Mouse (Mus musculus) forebrain, embryonic 14.5 days (tissue): ENCODE measurements around the gene Hnrnpab. TPM values are rescaled to one million over a fixed set of nuclear protein-coding genes. Genes with fewer than 3 reads are reported as not detected.

Experiments
- ATAC-seq: fragments of 200-750 bp; cut with Nextera tagmentation; 2 replicates; pipeline ENCODE4 v1.8.0; 2017; ENCODE audit warnings: mild to moderate bottlenecking, moderate library complexity
- DNase-seq: peaks from one replicate; pipeline ENCODE4 v3.0.0-alpha.2; 2015; ENCODE audit warnings: low spot score
- H3K27ac ChIP-seq: fragments of 300-500 bp; sonication (generic); 2 replicates; pipeline ENCODE4 v1.5.1; 2014; ENCODE audit warnings: low read depth, mild to moderate bottlenecking, control low read depth, low read length, moderate library complexity
- H3K27me3 ChIP-seq: fragments of 300-500 bp; sonication (generic); replicated peaks from 2 replicates; pipeline ENCODE4 v1.6.1; 2014; ENCODE audit warnings: low read length, control low read depth, mixed read lengths; ENCODE audit not compliant: control insufficient read depth, insufficient read depth
- H3K36me3 ChIP-seq: fragments of 300-500 bp; sonication (generic); 2 replicates; pipeline ENCODE4 v1.6.1; 2014; ENCODE audit warnings: low read length, control low read depth; ENCODE audit not compliant: control insufficient read depth, insufficient read depth
- H3K4me1 ChIP-seq: fragments of 300-500 bp; sonication (generic); 2 replicates; pipeline ENCODE4 v1.6.1; 2014; ENCODE audit warnings: antibody characterized with exemption, low read length, control low read depth; ENCODE audit not compliant: control insufficient read depth, insufficient read depth
- H3K4me2 ChIP-seq: fragments of 300-500 bp; sonication (generic); 2 replicates; pipeline ENCODE4 v1.6.1; 2014; ENCODE audit warnings: mild to moderate bottlenecking, control low read depth, low read length
- H3K4me3 ChIP-seq: fragments of 300-500 bp; sonication (generic); 2 replicates; pipeline ENCODE4 v1.5.1; 2014; ENCODE audit warnings: low read depth, low read length, control low read depth
- H3K9ac ChIP-seq: fragments of 300-500 bp; sonication (generic); 2 replicates; pipeline ENCODE4 v1.6.1; 2014; ENCODE audit warnings: mild to moderate bottlenecking, low read length, control low read depth, moderate library complexity
- H3K9me3 ChIP-seq: fragments of 300-500 bp; sonication (generic); replicated peaks from 2 replicates; pipeline ENCODE4 v1.6.1; 2016; ENCODE audit warnings: low read length, control low read depth, mixed read lengths; ENCODE audit not compliant: control insufficient read depth
- WGBS: fragments of 180-500 bp; shearing (Covaris S2); extraction: QIAGEN DNeasy Blood & Tissue Kit; methylation state at CpG from one replicate; pipeline ENCODE4 v1.1.7; 2014; 5-methylcytosine and 5-hydroxymethylcytosine counted together
- polyA plus RNA-seq: library from polyadenylated mRNA; unstranded; fragments of >200 nt; fragmentation: Nextera tagmentation; extraction: Ambion mirVana; gene quantifications from 2 replicates; pipeline ENCODE4 v1.2.1, GENCODE M21; 2014

Hnrnpab gene
- 545 and 644 TPM in 2 replicates for polyA plus RNA-seq

DNA sequence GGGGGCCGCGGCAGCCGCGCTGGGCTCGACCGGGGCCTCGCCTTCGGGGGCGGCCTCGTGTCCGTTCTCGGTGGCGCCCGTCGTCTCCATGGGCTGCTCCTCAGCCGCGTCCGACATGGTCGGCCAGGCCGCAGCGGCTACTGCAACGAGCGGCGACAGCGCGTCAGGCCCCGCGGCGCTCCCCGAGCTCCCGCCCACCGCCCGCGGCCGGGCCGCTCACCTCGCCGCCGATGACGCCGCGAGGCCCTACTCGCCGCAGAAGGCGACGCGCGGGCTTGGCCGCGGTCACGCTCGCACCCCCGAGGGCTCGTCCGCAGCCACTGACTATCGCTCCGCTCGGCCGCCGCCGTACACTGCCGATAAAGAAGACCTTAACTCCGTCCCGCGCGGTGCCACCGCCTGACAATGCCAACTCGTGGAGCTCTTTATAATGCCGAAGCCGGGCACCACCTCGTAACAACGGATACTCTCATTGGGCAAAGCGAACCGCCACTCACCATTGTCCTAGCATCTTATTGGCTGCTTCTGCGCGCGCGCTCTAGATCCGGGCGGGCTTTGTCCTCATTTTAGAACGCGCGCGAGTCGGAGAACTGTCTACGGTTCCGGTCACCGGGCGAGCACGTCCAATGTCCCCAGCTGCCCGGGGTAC lies at the start of gene Hnrnpab:
Gene Hnrnpab, minus strand, starts transcription at position 401 of the 649 bp plus-strand sequence.
- H3K4me1 ChIP-seq, result peaks cover 27% of the 10 kb centered on the region
- under 1% methylated on average over 90 of the region's 91 CpGs for WGBS
- DNase-seq (peak; percentile 99), ATAC-seq (peak; percentile 97)
- H3K4me2 ChIP-seq, result peak within 1 kb of the TSS; percentile 95
- H3K4me3 ChIP-seq, result peak within 1 kb of the TSS; percentile 98
- H3K9me3 ChIP-seq, result no peaks in the 10 kb centered on the region
- peak within 1 kb of the TSS; percentile 100 for H3K9ac ChIP-seq
- peaks cover 41% of the 10 kb centered on the region for H3K36me3 ChIP-seq
- H3K27ac ChIP-seq, result peak within 1 kb of the TSS; percentile 94
- H3K27me3 ChIP-seq, result no peaks in the 10 kb centered on the region

DNA sequence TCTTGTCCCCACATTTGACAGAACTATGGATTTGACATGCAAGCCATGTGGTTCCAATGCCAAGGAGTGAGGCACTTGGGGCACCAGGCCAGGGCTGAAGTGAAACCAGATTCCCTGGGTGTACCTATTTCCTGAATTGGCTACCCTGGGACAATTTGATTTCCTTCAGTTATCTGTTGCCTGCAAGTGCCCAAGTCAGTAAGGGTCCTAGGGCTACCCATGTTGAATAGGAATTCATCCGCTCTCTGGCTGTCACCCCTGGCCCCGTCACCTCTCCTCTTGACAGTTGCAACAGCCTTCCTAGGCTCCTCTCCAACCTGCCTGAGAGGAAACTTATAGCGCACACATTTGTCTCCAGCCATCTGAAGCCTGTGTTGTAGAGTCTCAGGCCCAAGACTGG lies 48.2 kb upstream of the Hnrnpab start:
- H3K36me3 ChIP-seq, result no peaks in the 10 kb centered on the region
- H3K4me2 ChIP-seq, result no peak overlapping the region
- H3K4me1 ChIP-seq, result peaks cover 3% of the 10 kb centered on the region; the same call in 1 of the 2 replicates
- no peak overlapping the region for H3K9ac ChIP-seq
- peaks cover 10% of the 10 kb centered on the region for H3K27me3 ChIP-seq
- DNase-seq (no peak), ATAC-seq (no peak)
- WGBS, result 87% methylated on average over 3 of the region's 3 CpGs
- no peaks in the 10 kb centered on the region for H3K9me3 ChIP-seq
- H3K4me3 ChIP-seq, result no peak overlapping the region
- H3K27ac ChIP-seq, result no peak overlapping the region

DNA sequence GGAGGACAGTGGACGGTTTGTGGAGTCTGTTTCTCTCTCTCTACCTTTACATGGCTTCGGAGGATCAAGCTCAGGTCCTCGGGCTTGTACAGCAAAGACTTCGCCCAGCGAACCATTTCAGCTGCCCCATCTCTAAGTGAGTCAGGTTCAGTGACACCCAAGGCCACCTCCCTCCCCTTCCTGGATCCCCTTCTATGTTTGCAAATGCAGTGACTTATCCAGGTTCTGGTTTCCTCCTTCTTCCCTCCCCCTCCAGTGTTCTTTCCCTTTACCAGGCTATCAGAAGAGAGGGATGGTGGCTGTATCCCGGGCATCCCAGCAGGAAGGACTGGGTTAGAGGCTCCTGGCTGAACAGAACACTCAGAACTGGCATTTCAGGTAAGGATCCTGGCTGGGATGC lies 47.1 kb upstream of the Hnrnpab start:
- Histone ChIP-seq H3K27me3 (peaks cover 13% of the 10 kb centered on the region), H3K4me2 (no peak overlapping the region), H3K9ac (no peak overlapping the region), H3K36me3 (no peaks in the 10 kb centered on the region), H3K9me3 (no peaks in the 10 kb centered on the region), H3K27ac (no peak overlapping the region), H3K4me1 (peaks cover 3% of the 10 kb centered on the region; the same call in 1 of the 2 replicates), H3K4me3 (no peak overlapping the region)
- no peak for DNase-seq
- 87% methylated on average over 6 of the region's 6 CpGs for WGBS
- ATAC-seq, result no peak

DNA sequence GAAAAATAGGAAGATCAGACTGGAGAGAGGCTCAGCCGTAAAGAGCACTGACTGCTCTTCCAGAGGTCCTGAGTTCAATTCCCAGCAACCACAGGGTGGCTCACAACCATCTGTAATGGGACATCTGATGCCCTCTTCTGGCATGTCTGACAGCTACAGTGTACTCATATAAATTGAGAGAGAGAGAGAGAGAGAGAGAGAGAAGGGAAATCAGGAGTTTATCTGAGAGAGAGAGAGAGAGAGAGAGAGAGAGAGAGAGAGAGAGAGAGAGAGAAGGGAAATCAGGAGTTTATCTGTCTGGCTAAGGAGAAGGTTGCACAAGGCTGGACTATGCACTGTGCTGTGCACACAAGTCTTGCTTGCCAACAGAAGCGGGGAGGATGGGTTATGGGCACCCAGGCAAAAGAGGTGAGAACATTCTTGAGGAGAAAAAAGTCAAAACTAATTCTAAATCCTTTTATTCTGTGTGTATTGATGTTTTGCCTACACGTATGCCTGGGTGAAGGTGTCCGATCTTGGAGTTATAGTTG lies 46.3 kb upstream of the Hnrnpab start:
- Histone ChIP-seq H3K4me2 (no peak overlapping the region), H3K36me3 (no peaks in the 10 kb centered on the region), H3K27me3 (peaks cover 13% of the 10 kb centered on the region), H3K9me3 (no peaks in the 10 kb centered on the region), H3K9ac (no peak overlapping the region), H3K4me3 (no peak overlapping the region), H3K4me1 (peaks cover 3% of the 10 kb centered on the region; the same call in 1 of the 2 replicates), H3K27ac (no peak overlapping the region)
- ATAC-seq, result no peak
- DNase-seq, result no peak
- 92% methylated on average over 4 of the region's 4 CpGs for WGBS

DNA sequence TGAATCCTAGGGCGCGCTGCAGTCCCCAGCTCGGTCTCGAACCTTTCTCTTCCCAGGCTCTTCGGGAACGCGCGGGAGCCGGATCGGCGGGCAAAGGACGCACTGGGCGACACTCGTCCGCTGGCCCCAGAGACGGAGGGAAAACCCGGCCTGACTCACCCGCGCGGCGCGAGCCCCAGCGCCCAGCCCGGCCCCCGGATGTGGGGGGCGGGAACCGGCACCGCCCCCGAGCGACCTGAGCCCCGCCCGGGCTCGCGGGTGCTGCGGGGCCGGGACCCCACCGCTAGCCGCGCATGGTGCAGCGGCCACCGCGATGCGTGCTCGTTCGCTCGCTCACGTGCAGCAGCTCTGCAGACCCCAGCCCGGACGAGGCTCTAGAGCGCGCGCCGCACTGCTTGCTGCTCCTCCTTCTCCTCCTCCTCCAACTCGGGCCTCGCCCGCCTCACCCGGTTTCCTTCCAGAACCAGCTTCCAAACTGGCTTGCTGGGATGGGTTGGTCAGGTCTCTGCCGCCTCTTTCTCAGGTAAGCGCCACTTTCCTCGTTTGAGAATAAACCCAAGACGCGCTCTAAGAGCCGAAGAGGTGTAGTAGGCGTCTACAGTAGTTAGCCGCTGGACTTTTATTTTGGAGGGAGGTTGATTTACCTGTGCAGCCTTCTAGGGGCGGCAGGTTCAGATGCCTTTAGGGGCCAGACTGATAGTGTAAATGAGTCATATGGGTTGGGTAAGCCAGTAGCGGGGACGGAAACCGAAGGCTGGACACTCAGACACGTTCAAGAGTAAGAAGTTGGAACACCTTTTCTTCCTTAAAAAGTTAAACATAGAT lies 44.3 kb upstream of the Hnrnpab start, which contains the start of the genes N4bp3 and D930048N14Rik:
Gene N4bp3, minus strand, starts transcription at position 152 of the 825 bp plus-strand sequence.
Gene D930048N14Rik, plus strand, starts transcription at position 264 of the 825 bp plus-strand sequence.
- no peaks in the 10 kb centered on the region for H3K9me3 ChIP-seq
- H3K27me3 ChIP-seq, result peaks cover 13% of the 10 kb centered on the region
- H3K4me3 ChIP-seq, result peak within 1 kb of the TSS; percentile 54
- H3K27ac ChIP-seq, result no peak within 1 kb of the TSS
- 1% methylated on average over 63 of the region's 70 CpGs for WGBS
- H3K9ac ChIP-seq, result peak within 1 kb of the TSS; percentile 67
- H3K4me1 ChIP-seq, result peaks cover 3% of the 10 kb centered on the region; the same call in 1 of the 2 replicates
- DNase-seq (peak; percentile 67), ATAC-seq (peak; percentile 74)
- H3K4me2 ChIP-seq, result peak within 1 kb of the TSS; percentile 93
- no peaks in the 10 kb centered on the region for H3K36me3 ChIP-seq

DNA sequence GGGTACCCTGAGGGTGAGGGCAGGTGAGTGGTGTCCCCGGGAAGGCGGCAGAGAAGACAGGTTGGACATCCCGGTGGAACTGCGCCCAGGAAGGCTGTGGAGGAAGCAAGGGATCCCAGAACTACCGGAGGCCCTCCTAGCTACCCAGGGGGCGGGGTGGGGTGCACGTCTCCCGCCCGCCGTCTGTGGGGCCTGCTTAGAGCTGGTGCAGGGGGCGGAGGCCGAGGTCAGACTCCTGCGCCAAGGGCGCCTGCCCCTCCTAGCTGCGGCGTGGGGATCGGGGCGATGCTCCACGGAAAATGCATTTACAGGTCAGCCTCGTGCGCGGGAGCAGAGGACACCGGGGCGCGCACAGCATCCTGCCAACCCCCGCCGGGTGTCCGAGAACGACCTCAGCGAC lies 43.6 kb upstream of the Hnrnpab start:
- peak overlapping the region; percentile 54 for H3K4me3 ChIP-seq
- peak overlapping the region; percentile 93 for H3K4me2 ChIP-seq
- no peaks in the 10 kb centered on the region for H3K36me3 ChIP-seq
- H3K9me3 ChIP-seq, result no peaks in the 10 kb centered on the region
- H3K27me3 ChIP-seq, result peaks cover 13% of the 10 kb centered on the region
- ATAC-seq, result peak; percentile 19
- H3K27ac ChIP-seq, result no peak overlapping the region
- peaks cover 3% of the 10 kb centered on the region; the same call in 1 of the 2 replicates for H3K4me1 ChIP-seq
- 0% methylated on average over 28 of the region's 30 CpGs for WGBS
- DNase-seq, result no peak
- H3K9ac ChIP-seq, result peak overlapping the region; percentile 67

DNA sequence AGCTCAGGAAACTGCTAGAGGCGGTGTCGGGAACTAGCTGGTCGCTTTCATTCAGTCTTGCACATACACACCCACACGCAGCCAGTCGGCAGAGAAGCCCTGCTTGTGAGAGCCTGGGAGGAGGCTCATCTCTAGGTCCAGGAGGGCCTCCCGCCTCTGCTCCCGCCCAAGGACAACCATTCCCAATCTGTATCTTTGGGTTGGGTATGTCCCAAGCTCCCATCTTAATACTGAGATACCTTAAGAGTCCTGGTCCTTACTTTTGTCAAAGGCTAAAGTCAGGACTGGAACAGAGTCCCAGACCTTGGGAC lies 43.2 kb upstream of the Hnrnpab start:
- 7% methylated on average over 7 of the region's 7 CpGs for WGBS
- no peak for DNase-seq
- peak; percentile 3; the same call in 1 of the 2 replicates for ATAC-seq
- H3K27me3 ChIP-seq, result peaks cover 13% of the 10 kb centered on the region
- H3K4me3 ChIP-seq, result peak overlapping the region; percentile 54
- peak overlapping the region; percentile 93 for H3K4me2 ChIP-seq
- no peaks in the 10 kb centered on the region for H3K36me3 ChIP-seq
- no peak overlapping the region for H3K27ac ChIP-seq
- H3K9me3 ChIP-seq, result no peaks in the 10 kb centered on the region
- peak overlapping the region; percentile 67 for H3K9ac ChIP-seq
- H3K4me1 ChIP-seq, result peaks cover 3% of the 10 kb centered on the region; the same call in 1 of the 2 replicates

DNA sequence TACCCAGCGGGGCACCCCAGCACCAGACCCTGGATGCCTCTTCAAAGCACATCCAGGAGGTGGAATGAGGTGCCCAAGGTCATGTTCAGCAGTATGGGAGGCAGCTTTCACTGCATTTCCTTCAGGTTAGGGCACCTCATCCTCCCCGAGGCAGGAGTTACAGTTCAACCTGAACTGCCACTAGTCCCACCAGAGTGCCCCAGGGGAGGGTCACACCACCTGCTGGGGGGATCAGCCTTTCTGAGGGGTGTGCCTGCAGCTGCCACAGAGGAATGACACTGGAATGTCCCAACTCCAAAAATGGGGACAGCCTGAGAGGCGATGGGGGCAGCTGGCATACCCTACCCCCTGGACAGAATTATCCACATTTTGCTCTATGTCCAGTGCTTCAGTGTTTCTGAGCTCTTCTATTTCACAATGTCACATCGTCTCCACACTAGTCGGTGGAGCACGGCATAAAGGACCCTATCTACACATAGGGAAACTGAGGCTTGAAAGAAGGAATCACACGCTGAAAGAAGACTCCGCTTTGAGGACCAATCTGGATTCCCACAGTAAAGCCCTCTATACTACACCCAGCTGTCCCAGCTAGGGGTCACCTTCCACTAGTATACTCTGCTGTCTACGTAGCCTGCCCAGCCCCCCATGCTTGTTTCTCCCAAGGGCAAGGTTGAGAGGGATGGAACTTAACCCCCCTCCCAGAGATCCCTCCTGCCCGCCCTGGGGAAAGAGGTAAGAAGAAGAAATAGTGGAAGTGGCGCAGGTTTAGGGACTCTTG lies 42.7 kb upstream of the Hnrnpab start:
- WGBS, result 34% methylated on average over 11 of the region's 11 CpGs
- peak overlapping the region; percentile 93; the same call in 1 of the 2 replicates for H3K4me2 ChIP-seq
- ATAC-seq (no peak), DNase-seq (no peak)
- peak overlapping the region; percentile 54; the same call in 1 of the 2 replicates for H3K4me3 ChIP-seq
- no peaks in the 10 kb centered on the region for H3K9me3 ChIP-seq
- 0 out of 2 replicates have a peak overlapping the region, but pooled peaks have one; percentile 67 for H3K9ac ChIP-seq
- H3K36me3 ChIP-seq, result no peaks in the 10 kb centered on the region
- peaks cover 13% of the 10 kb centered on the region for H3K27me3 ChIP-seq
- peaks cover 3% of the 10 kb centered on the region; the same call in 1 of the 2 replicates for H3K4me1 ChIP-seq
- H3K27ac ChIP-seq, result no peak overlapping the region
